8 mouse cellular contexts compared by ENCODE assay signal in the genomic region with DNA sequence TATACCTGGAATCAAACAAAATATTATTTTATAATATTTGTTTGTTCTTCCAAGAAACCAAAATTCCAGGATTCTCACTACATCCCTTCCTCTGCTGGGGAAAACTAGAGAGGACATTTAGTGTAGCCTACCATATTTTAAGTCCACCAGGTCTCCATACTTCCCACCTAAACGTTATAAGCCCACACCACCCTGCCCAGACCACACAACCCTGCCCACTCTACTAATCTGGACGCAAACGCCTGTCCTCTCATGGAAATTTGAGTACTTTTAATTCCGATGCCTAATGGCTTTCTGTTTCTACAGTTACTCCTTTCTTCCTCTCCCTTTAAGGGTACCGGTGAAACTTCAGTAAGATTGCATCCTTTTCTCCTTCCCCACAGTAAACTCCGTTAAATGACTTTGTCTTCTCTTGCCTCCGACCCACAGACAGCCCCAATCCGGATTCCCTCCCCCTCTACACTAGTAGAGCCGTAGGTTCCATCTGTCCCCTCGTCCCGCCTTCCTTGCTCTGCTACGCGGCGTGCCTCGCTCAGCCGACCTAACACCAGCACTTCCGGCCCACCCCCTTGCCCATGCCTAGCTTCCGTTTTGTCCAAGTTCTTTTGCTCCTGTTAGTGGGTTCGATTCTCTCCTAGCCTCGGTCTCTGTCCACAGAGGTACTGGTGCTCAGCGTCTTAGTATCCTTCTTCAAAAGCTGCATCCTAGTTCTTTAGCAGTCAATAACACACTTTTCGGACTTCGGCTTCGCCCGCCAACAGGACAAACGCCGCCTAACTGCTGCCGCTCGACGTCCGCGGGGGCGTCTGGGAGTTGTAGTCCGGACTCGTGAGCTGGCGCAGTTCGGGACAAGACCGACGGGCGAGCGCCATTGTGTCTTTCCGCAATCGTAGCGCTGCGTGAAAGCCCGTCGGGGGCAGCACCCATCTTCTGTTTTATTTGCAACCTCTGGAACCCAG. TPM values are rescaled to one million over a fixed set of nuclear protein-coding genes. Genes with fewer than 3 reads are reported as not detected.
DNase-seq lines count a peak whose midpoint lies in the region; ATAC-seq lines count a peak whose summit lies in the region.

A gene (plus strand): TSS at position 600 of the 959 bp plus-strand sequence.

- peak; percentile 94 for DNase-seq in CD4-positive, CD25-positive, alpha-beta regulatory T cell, adult 2 months (ENCODE audit: low read depth, low spot score)
- DNase-seq in fat pad, adult 2 months (ENCODE audit: extremely low read depth, low read depth, low spot score), result peak; percentile 30
- DNase-seq in kidney, postnatal 10 days, result peak; percentile 95
- peak; percentile 84 to 88 for DNase-seq in natural killer cell, adult 2 months (ENCODE audit: low spot score in 2 of 2)

- peak within 1 kb of the TSS; percentile 86 for H3K9ac ChIP-seq in heart, embryonic 13.5 days
- peak within 1 kb of the TSS; percentile 79 for H3K9ac ChIP-seq in liver, embryonic 12.5 days
- H3K9ac ChIP-seq in stomach, embryonic 15.5 days, result peak within 1 kb of the TSS; percentile 48

- H3K27me3 ChIP-seq in heart, embryonic 13.5 days (replicated peaks), result no peaks in the 10 kb centered on the region
- no peaks in the 10 kb centered on the region for H3K27me3 ChIP-seq in liver, embryonic 12.5 days (replicated peaks)
- no peaks in the 10 kb centered on the region for H3K27me3 ChIP-seq in stomach, embryonic 15.5 days (replicated peaks)

- H3K9me3 ChIP-seq in heart, embryonic 13.5 days, result peaks cover 35% of the 10 kb centered on the region
- H3K9me3 ChIP-seq in liver, embryonic 12.5 days (replicated peaks), result peaks cover 9% of the 10 kb centered on the region; the same call in 1 of the 2 replicates
- H3K9me3 ChIP-seq in stomach, embryonic 15.5 days, result peaks cover 5% of the 10 kb centered on the region; the same call in 1 of the 2 replicates

- peak within 1 kb of the TSS; percentile 97 for H3K27ac ChIP-seq in brown adipose tissue, adult 24 weeks (replicated peaks; ENCODE audit: low read depth, low read length)
- H3K27ac ChIP-seq in heart, embryonic 13.5 days (replicated peaks), result peak within 1 kb of the TSS; percentile 74
- H3K27ac ChIP-seq in liver, embryonic 12.5 days, result peak within 1 kb of the TSS; percentile 62
- H3K27ac ChIP-seq in stomach, embryonic 15.5 days, result peak within 1 kb of the TSS; percentile 75

- H3K4me2 ChIP-seq in heart, embryonic 13.5 days, result peak within 1 kb of the TSS; percentile 71
- peak within 1 kb of the TSS; percentile 80 for H3K4me2 ChIP-seq in liver, embryonic 12.5 days
- H3K4me2 ChIP-seq in stomach, embryonic 15.5 days, result peak within 1 kb of the TSS; percentile 71

- 4% methylated on average over 47 of the region's 47 CpGs for WGBS in heart, embryonic 13.5 days
- 2% methylated on average over 47 of the region's 47 CpGs for WGBS in liver, embryonic 12.5 days (ENCODE audit: insufficient replicate concordance)
- WGBS in stomach, embryonic 15.5 days, result 2% methylated on average over 47 of the region's 47 CpGs

- no peaks in the 10 kb centered on the region for H3K4me1 ChIP-seq in brown adipose tissue, adult 24 weeks (ENCODE audit: control insufficient read depth, insufficient read depth, insufficient read length, low read length)
- H3K4me1 ChIP-seq in heart, embryonic 13.5 days, result peaks cover 10% of the 10 kb centered on the region; the same call in 1 of the 2 replicates
- H3K4me1 ChIP-seq in liver, embryonic 12.5 days, result peaks cover 19% of the 10 kb centered on the region
- no peaks in the 10 kb centered on the region for H3K4me1 ChIP-seq in stomach, embryonic 15.5 days

- peaks cover 35% of the 10 kb centered on the region for H3K36me3 ChIP-seq in heart, embryonic 13.5 days
- H3K36me3 ChIP-seq in liver, embryonic 12.5 days, result peaks cover 34% of the 10 kb centered on the region
- peaks cover 27% of the 10 kb centered on the region for H3K36me3 ChIP-seq in stomach, embryonic 15.5 days

- ATAC-seq in heart, embryonic 13.5 days (ENCODE audit: extremely low read depth, insufficient number of reproducible peaks, low FRiP score, low TSS enrichment), result peak; percentile 87
- peak; percentile 98 for ATAC-seq in liver, embryonic 12.5 days
- peak; percentile 96 for ATAC-seq in stomach, embryonic 15.5 days (ENCODE audit: insufficient read depth, low FRiP score, low read depth)

- H3K4me3 ChIP-seq in brown adipose tissue, adult 24 weeks (ENCODE audit: insufficient read depth, low read depth, low read length), result peak within 1 kb of the TSS; percentile 85
- H3K4me3 ChIP-seq in heart, embryonic 13.5 days, result peak within 1 kb of the TSS; percentile 72
- H3K4me3 ChIP-seq in liver, embryonic 12.5 days, result peak within 1 kb of the TSS; percentile 71
- H3K4me3 ChIP-seq in stomach, embryonic 15.5 days (replicated peaks), result peak within 1 kb of the TSS; percentile 66

RNA-seq across cellular contexts. Expression of the gene that starts here (rescaled TPM):
- polyA plus RNA-seq in brown adipose tissue, adult 24 weeks (2012; ENCODE audit: insufficient read depth, insufficient read length, missing spikeins), result 12.2 and 15.1 TPM in 2 replicates
- polyA plus RNA-seq in heart, embryonic 13.5 days (2015; fragmentation: Nextera tagmentation; extraction: Ambion mirVana), result 19.0 and 21.0 TPM in 2 replicates
- polyA plus RNA-seq in liver, embryonic 12.5 days (2016; fragmentation: Nextera tagmentation; extraction: Ambion mirVana), result 16.1 and 16.4 TPM in 2 replicates
- 32.3 and 34.4 TPM in 2 replicates for polyA plus RNA-seq in stomach, embryonic 15.5 days (2015; fragmentation: Nextera tagmentation; extraction: Ambion mirVana)

Comparison
In these comparisons a context has a peak if more than half of its experiments do, and no peak if none do; other contexts are left out.
1. Peak in every context shown above with its lines: DNase-seq, ATAC-seq, H3K4me3 ChIP-seq and H3K27ac ChIP-seq.
2. DNase-seq: peak in every context shown above with its lines; median percentile 95 in kidney, postnatal 10 days; 94 in CD4-positive, CD25-positive, alpha-beta regulatory T cell, adult 2 months; 86 in natural killer cell, adult 2 months; 30 in fat pad, adult 2 months.